Mouse (Mus musculus) kidney, adult 2 months (tissue): ENCODE measurements around the gene Hes6. TPM values are rescaled to one million over a fixed set of nuclear protein-coding genes. Genes with fewer than 3 reads are reported as not detected.

Source experiments
- DNase-seq: peaks from one replicate; pipeline ENCODE4 v3.0.0; 2021
- H3K27ac ChIP-seq: fragments of 200-500 bp; 2 replicates; pipeline ENCODE4 v1.5.1; 2012; ENCODE audit warnings: low read depth, low read length, control low read depth, inconsistent platforms; ENCODE audit not compliant: insufficient read depth
- H3K27me3 ChIP-seq: fragments of 200-500 bp; replicated peaks from 2 replicates; pipeline ENCODE4 v1.6.1; 2012; ENCODE audit warnings: mild to moderate bottlenecking, moderate library complexity, low read length, inconsistent platforms; ENCODE audit not compliant: control insufficient read depth, insufficient read depth
- H3K36me3 ChIP-seq: fragments of 200-500 bp; 2 replicates; pipeline ENCODE4 v1.6.1; 2012; ENCODE audit warnings: mild to moderate bottlenecking, moderate library complexity, low read length, inconsistent platforms; ENCODE audit not compliant: control insufficient read depth, insufficient read depth
- H3K4me1 ChIP-seq: fragments of 200-500 bp; 2 replicates; pipeline ENCODE4 v1.6.1; 2011; ENCODE audit warnings: low read length; ENCODE audit not compliant: control insufficient read depth, insufficient read depth
- H3K4me3 ChIP-seq: fragments of 200-500 bp; 2 replicates; pipeline ENCODE4 v1.5.1; 2011; ENCODE audit warnings: mild to moderate bottlenecking, low read depth, low read length, control low read depth; ENCODE audit not compliant: insufficient read depth
- CTCF ChIP-seq: fragments of 200-500 bp; conservative IDR thresholded peaks from 2 replicates; pipeline ENCODE4 v1.5.1; 2011; ENCODE audit warnings: low read depth, mild to moderate bottlenecking, control low read depth, low read length, moderate library complexity, mixed read lengths; ENCODE audit not compliant: insufficient read depth, insufficient read length
- POLR2A ChIP-seq: fragments of 200-500 bp; IDR thresholded peaks from one replicate; pipeline ENCODE4 v1.6.1; 2011; ENCODE audit warnings: low read depth, low read length, control low read depth
- WGBS: fragments of 180-500 bp; shearing (Covaris S2); methylation state at CpG from one replicate; pipeline ENCODE4 v1.1.7; 2018; 5-methylcytosine and 5-hydroxymethylcytosine counted together
- polyA plus RNA-seq: library from polyadenylated mRNA; depleted of rRNA; stranded (reverse); fragments of >200 nt; gene quantifications from 2 replicates; pipeline ENCODE4 v1.2.3, GENCODE M21; 2012

Gene Hes6
- polyA plus RNA-seq, 1 experiment = 64.1 TPM

DNA sequence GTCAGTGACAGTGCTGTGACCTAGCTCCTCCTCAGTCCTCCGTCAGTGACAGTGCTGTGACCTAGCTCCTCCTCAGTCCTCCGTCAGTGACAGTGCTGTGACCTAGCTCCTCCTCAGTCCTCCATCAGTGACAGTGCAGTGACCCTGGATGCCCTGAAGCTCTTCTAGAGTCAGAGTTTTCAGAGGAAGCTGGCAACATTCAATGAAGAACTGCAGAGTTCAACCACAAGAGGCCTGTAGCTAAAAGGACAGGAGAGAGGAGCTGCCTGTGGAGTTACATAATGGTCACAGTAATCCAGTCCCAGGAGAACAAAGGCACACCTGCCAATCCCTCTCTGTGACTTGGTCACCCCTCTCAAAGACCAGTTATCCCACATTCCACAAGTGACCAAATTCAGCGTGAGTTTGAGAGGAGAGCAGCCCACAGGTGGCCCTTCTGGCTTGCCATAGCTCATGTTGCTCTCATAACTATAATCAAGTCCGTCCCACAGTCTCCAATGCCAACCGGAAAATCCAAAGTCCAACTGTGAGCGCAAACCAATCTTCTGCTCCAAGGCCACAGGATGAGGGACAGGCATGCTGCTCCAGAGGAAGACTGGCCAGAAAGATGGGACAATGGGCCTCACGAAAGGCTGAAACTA is 28.6 kb upstream of the Hes6 start:
- 0 out of 2 replicates have a peak, but pooled peaks cover 1% of the 10 kb centered on the region for H3K36me3 ChIP-seq
- peak overlapping the region; percentile 35 for H3K4me3 ChIP-seq
- H3K27me3 ChIP-seq = no peaks in the 10 kb centered on the region
- peak; percentile 92 for DNase-seq
- TF ChIP-seq CTCF (no peak), POLR2A (no peak)
- H3K4me1 ChIP-seq = peaks cover 40% of the 10 kb centered on the region
- 65% methylated on average over 7 of the region's 7 CpGs for WGBS
- peak overlapping the region; percentile 70 for H3K27ac ChIP-seq

DNA sequence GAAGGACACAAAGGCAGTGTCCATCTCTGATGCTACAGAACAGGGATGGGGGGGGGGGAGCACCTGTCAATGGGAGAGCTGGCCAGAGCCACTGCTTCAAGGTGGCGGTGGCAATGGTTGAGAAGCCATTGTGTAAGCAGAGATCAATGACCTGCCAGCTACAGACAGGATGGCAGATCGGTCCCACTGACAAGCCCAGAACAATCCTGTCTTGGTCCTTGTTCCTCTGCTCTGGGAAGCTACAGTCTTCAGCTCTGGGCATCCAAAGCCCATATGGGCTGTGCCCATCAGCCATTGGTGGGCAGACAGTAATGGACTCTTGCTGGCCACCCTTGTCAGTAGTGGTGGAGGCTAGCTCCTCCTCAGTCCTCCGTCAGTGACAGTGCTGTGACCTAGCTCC is 28.0 kb upstream of the Hes6 start:
- WGBS = 97% methylated on average over 3 of the region's 3 CpGs
- no peak for TF ChIP-seq POLR2A
- TF ChIP-seq CTCF = no peak

GRCm38 (mm10) chr1:91439776-91440175 is 25.9 kb upstream of the Hes6 start:
- TF ChIP-seq CTCF = peak; percentile 32; the same call in 1 of the 2 replicates
- TF ChIP-seq POLR2A = no peak
- H3K27ac ChIP-seq = peak overlapping the region; percentile 13; the same call in 1 of the 2 replicates
- DNase-seq = peak; percentile 64
- 71% methylated on average over 8 of the region's 8 CpGs for WGBS
- H3K27me3 ChIP-seq = no peaks in the 10 kb centered on the region
- no peak overlapping the region for H3K4me3 ChIP-seq
- no peaks in the 10 kb centered on the region for H3K36me3 ChIP-seq
- H3K4me1 ChIP-seq = peaks cover 42% of the 10 kb centered on the region

More for the DNA sequence above, 28.0 kb upstream of the Hes6 start:
- H3K36me3 ChIP-seq = no peaks in the 10 kb centered on the region
- H3K4me1 ChIP-seq = peaks cover 44% of the 10 kb centered on the region
- no peaks in the 10 kb centered on the region for H3K27me3 ChIP-seq
- H3K27ac ChIP-seq = no peak overlapping the region
- no peak for DNase-seq
- no peak overlapping the region for H3K4me3 ChIP-seq

GRCm38 (mm10) chr1:91437573-91437972 is 23.7 kb upstream of the Hes6 start:
- Histone ChIP-seq H3K27me3 (no peaks in the 10 kb centered on the region), H3K27ac (peak overlapping the region; percentile 28), H3K4me3 (no peak overlapping the region), H3K36me3 (peaks cover 2% of the 10 kb centered on the region; the same call in 1 of the 2 replicates), H3K4me1 (peaks cover 37% of the 10 kb centered on the region)
- DNase-seq = no peak
- no peak for TF ChIP-seq CTCF
- 67% methylated on average over 7 of the region's 7 CpGs for WGBS

DNA sequence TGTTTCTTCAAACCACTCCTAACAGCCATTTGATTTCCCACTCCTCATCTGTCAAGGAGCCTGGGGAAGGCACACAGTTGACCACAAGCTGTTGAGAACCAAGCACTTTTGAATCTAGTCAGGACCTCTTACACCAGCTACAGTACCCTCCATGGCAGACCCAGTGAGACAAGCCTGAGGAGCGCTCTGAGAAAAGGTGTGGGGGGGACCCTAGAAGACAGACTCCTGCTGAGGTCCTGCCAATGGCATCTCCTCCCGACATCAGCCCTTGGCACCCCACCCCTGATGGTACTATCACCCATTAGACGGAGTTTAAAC is 23.2 kb upstream of the Hes6 start:
- Histone ChIP-seq H3K36me3 (peaks cover 4% of the 10 kb centered on the region; the same call in 1 of the 2 replicates), H3K27ac (peak overlapping the region; percentile 91), H3K27me3 (no peaks in the 10 kb centered on the region), H3K4me3 (no peak overlapping the region), H3K4me1 (peaks cover 37% of the 10 kb centered on the region)
- TF ChIP-seq CTCF = no peak
- no peak for TF ChIP-seq POLR2A
- whole genome bisulfite sequencing = 89% methylated on average over 3 of the region's 3 CpGs
- DNase-seq = no peak

DNA sequence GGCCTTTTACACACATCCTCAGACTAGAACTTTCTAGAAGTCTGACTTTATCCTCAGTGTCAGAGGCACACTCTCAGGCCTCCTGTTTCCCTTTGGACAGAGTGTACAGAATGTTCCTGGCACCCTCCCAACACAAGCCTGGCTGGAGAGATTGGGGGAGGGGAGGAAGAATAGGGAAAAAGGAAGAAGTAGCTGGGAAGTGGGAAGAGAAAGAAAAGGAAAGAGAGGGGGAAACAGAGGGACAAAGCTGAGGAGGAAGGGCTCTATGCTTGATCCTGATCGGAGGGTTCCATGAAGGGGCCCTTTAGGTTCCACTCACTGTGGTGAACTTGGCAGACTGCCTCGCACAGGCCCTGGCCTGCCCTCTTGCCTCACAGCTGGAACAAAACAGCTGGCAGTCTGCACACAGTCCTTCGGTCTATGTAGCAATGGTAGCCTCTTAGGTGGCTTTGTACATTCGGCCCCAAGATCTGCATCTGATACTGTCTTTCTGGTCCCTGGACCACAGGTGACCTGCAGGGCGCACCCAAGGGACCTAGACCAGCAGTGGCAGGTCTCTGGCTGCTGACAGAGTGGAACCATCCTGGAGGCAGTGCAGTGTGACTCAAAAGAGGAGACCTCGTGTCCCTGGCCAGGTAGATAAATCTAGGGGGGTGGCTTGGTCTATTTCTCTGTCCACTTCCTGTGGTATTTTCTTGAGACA is 22.7 kb upstream of the Hes6 start:
- TF ChIP-seq POLR2A (no peak), CTCF (no peak)
- Histone ChIP-seq H3K27me3 (no peaks in the 10 kb centered on the region), H3K4me1 (peaks cover 33% of the 10 kb centered on the region), H3K36me3 (peaks cover 4% of the 10 kb centered on the region; the same call in 1 of the 2 replicates), H3K27ac (peak overlapping the region; percentile 91), H3K4me3 (no peak overlapping the region)
- WGBS = 24% methylated on average over 6 of the region's 6 CpGs
- peak; percentile 97 for DNase-seq

GRCm38 (mm10) chr1:91435606-91436130 is 21.8 kb upstream of the Hes6 start:
- peak overlapping the region; percentile 91 for H3K27ac ChIP-seq
- TF ChIP-seq CTCF (no peak), POLR2A (no peak)
- no peak for DNase-seq
- 78% methylated on average over 13 of the region's 13 CpGs for WGBS
- H3K4me1 ChIP-seq = peaks cover 33% of the 10 kb centered on the region
- H3K36me3 ChIP-seq = peaks cover 4% of the 10 kb centered on the region; the same call in 1 of the 2 replicates
- H3K4me3 ChIP-seq = no peak overlapping the region
- H3K27me3 ChIP-seq = no peaks in the 10 kb centered on the region
